Mouse (Mus musculus) liver, embryonic 12.5 days (tissue): ENCODE measurements around the gene Cit. TPM values are rescaled to one million over a fixed set of nuclear protein-coding genes. Genes with fewer than 3 reads are reported as not detected.

ENCODE experiments used
- ATAC-seq: fragments of 200-750 bp; cut with Nextera tagmentation; 2 replicates; pipeline ENCODE4 v1.8.0; 2017; ENCODE audit warnings: moderate number of reproducible peaks, mild to moderate bottlenecking, moderate library complexity
- H3K27ac ChIP-seq: fragments of 300-500 bp; sonication (generic); 2 replicates; pipeline ENCODE4 v1.5.1; 2016; ENCODE audit warnings: mild to moderate bottlenecking
- H3K27me3 ChIP-seq: fragments of 300-500 bp; sonication (generic); replicated peaks from 2 replicates; pipeline ENCODE4 v1.6.1; 2016; ENCODE audit warnings: mild to moderate bottlenecking, moderate library complexity
- H3K36me3 ChIP-seq: fragments of 300-500 bp; sonication (generic); 2 replicates; pipeline ENCODE4 v1.6.1; 2016; ENCODE audit warnings: mild to moderate bottlenecking, moderate library complexity
- H3K4me1 ChIP-seq: fragments of 300-500 bp; sonication (generic); 2 replicates; pipeline ENCODE4 v1.6.1; 2016
- H3K4me2 ChIP-seq: fragments of 300-500 bp; sonication (generic); 2 replicates; pipeline ENCODE4 v1.6.1; 2016; ENCODE audit warnings: mild to moderate bottlenecking, moderate library complexity
- H3K4me3 ChIP-seq: fragments of 300-500 bp; sonication (generic); 2 replicates; pipeline ENCODE4 v1.5.1; 2016; ENCODE audit warnings: mild to moderate bottlenecking, moderate library complexity
- H3K9ac ChIP-seq: fragments of 300-500 bp; sonication (generic); 2 replicates; pipeline ENCODE4 v1.6.1; 2016; ENCODE audit warnings: mild to moderate bottlenecking, moderate library complexity
- H3K9me3 ChIP-seq: fragments of 300-500 bp; sonication (generic); replicated peaks from 2 replicates; pipeline ENCODE4 v1.6.1; 2016; ENCODE audit warnings: mild to moderate bottlenecking, moderate library complexity
- WGBS: fragments of 180-500 bp; shearing (Covaris S2); methylation state at CpG from one replicate; pipeline ENCODE4 v1.1.7; 2016; ENCODE audit not compliant: insufficient replicate concordance; 5-methylcytosine and 5-hydroxymethylcytosine counted together
- polyA plus RNA-seq: library from polyadenylated mRNA; unstranded; fragments of >200 nt; fragmentation: Nextera tagmentation; extraction: Ambion mirVana; gene quantifications from 2 replicates; pipeline ENCODE4 v1.2.1, GENCODE M21; 2016

Cit gene
- polyA plus RNA-seq, 1 experiment from 2014 or later = 55.8 TPM

- 0 out of 2 replicates have a peak overlapping the region, but pooled peaks have one; percentile 16 for H3K27ac ChIP-seq
- H3K36me3 ChIP-seq = peaks cover 99% of the 10 kb centered on the region
- no peaks in the 10 kb centered on the region for H3K9me3 ChIP-seq
- H3K27me3 ChIP-seq = no peaks in the 10 kb centered on the region
- no peak overlapping the region for H3K9ac ChIP-seq
- peaks cover 23% of the 10 kb centered on the region for H3K4me1 ChIP-seq
- H3K4me3 ChIP-seq = no peak overlapping the region
- ATAC-seq = no peak
- WGBS = 54% methylated on average over 10 of the region's 10 CpGs
- peak overlapping the region; percentile 7; the same call in 1 of the 2 replicates for H3K4me2 ChIP-seq
These were observed 132.2 kb downstream of the Cit start for GRCm38 (mm10) chr5:115977266-115977665.

GRCm38 (mm10) chr5:115977757-115978156 lies 132.7 kb downstream of the Cit start:
- Histone ChIP-seq H3K4me1 (peaks cover 23% of the 10 kb centered on the region), H3K27ac (0 out of 2 replicates have a peak overlapping the region, but pooled peaks have one; percentile 16), H3K4me2 (0 out of 2 replicates have a peak overlapping the region, but pooled peaks have one; percentile 7), H3K36me3 (peaks cover 99% of the 10 kb centered on the region), H3K27me3 (no peaks in the 10 kb centered on the region), H3K4me3 (no peak overlapping the region), H3K9ac (no peak overlapping the region), H3K9me3 (no peaks in the 10 kb centered on the region)
- peak; percentile 25; the same call in 1 of the 2 replicates for ATAC-seq
- WGBS = 66% methylated on average over 10 of the region's 10 CpGs

DNA sequence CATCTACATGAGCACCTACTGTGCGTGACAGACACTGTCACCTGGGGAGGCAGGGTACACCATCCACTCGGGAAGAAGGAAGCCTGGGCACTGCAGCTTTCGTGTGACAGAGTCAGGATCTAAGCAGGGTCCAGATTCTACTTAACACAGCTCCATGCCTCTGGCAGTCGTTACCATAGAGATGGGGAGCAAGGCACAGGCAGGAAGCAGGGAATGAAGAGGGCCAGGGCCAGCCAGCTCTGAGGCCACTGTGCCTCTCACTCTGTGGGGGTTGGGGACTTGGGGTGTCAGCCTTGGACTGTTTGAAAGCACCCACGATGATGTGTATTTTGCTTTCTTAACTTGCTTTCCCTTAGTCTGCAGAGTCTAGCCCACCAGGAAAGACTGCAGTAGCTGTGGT lies 133.2 kb downstream of the Cit start:
- ATAC-seq = no peak
- H3K4me1 ChIP-seq = peaks cover 23% of the 10 kb centered on the region
- 74% methylated on average over 5 of the region's 5 CpGs for WGBS

GRCm38 (mm10) chr5:115979134-115979696 lies 134.1 kb downstream of the Cit start:
- no peaks in the 10 kb centered on the region for H3K27me3 ChIP-seq
- H3K27ac ChIP-seq = no peak overlapping the region
- peaks cover 23% of the 10 kb centered on the region for H3K4me1 ChIP-seq
- H3K4me2 ChIP-seq = no peak overlapping the region
- 73% methylated on average over 16 of the region's 16 CpGs for WGBS
- no peak overlapping the region for H3K4me3 ChIP-seq
- peaks cover 99% of the 10 kb centered on the region for H3K36me3 ChIP-seq
- no peak for ATAC-seq
- no peaks in the 10 kb centered on the region for H3K9me3 ChIP-seq
- no peak overlapping the region for H3K9ac ChIP-seq

More for the DNA sequence above, 133.2 kb downstream of the Cit start:
- Histone ChIP-seq H3K9me3 (no peaks in the 10 kb centered on the region), H3K4me3 (no peak overlapping the region), H3K27ac (0 out of 2 replicates have a peak overlapping the region, but pooled peaks have one; percentile 16), H3K36me3 (peaks cover 99% of the 10 kb centered on the region), H3K9ac (no peak overlapping the region), H3K27me3 (no peaks in the 10 kb centered on the region), H3K4me2 (no peak overlapping the region)

- Histone ChIP-seq H3K9me3 (no peaks in the 10 kb centered on the region), H3K36me3 (peaks cover 99% of the 10 kb centered on the region), H3K9ac (no peak overlapping the region), H3K4me1 (peaks cover 23% of the 10 kb centered on the region), H3K27ac (no peak overlapping the region), H3K27me3 (no peaks in the 10 kb centered on the region), H3K4me2 (no peak overlapping the region), H3K4me3 (no peak overlapping the region)
- ATAC-seq = no peak
- WGBS = 90% methylated on average over 9 of the region's 9 CpGs
These were observed 135.5 kb downstream of the Cit start for GRCm38 (mm10) chr5:115980537-115980936.

DNA sequence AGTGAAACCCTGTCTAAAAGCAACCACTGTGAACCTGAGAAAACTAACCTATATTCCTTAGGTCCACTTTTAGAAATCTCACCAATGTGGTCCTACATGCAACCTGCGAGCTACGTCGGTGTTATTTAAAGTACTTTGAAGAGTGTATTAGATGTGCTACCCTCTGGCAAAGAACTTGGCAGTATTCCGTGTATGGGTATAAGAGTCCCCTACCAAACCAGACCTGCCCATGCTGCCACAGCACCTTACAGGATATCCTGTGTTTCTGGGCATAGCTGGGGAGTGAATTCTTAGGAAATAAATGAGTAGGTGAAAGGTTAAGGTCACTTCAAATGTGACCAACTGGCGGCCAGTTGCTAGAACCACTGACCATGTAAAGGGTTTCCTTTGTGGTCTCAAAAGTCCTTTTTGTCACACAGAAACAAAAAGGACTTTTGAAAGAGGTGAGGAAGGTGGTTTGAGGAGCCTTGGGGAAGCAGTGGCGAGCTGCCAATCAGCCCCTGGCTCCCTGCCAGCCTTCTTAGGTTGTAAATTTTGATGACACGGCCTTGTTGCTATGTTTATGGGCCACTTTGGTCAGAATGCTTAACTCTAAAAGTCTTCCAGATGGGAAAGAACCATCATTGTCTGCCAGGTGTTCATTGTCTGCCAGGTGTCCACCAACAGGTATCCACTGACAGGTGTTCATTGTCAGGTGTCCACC lies 137.7 kb downstream of the Cit start:
- H3K36me3 ChIP-seq = peaks cover 99% of the 10 kb centered on the region
- H3K9me3 ChIP-seq = no peaks in the 10 kb centered on the region
- H3K4me2 ChIP-seq = no peak overlapping the region
- no peaks in the 10 kb centered on the region for H3K27me3 ChIP-seq
- H3K9ac ChIP-seq = no peak overlapping the region
- no peak overlapping the region for H3K4me3 ChIP-seq
- peaks cover 7% of the 10 kb centered on the region for H3K4me1 ChIP-seq
- H3K27ac ChIP-seq = no peak overlapping the region
- no peak for ATAC-seq
- WGBS = 87% methylated on average over 7 of the region's 7 CpGs

DNA sequence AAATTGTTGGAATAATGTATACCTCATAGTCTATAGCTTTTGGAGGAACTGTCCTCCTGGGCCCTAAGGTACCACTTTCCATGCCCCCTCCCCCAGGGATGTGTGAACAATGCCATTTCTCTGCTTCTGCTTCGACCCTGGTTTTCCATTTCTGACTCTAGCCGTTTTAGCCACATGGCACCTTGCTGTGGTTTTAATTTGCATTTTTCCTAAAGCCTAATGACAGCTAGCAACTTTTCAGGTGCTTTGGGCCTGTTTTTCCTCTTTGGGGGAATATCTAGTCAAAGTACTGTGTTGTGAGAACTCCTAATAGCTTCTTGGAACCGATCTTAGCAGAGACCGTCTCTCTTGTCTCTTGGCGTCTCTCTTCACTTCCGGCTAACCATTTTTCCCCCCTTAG lies 139.3 kb downstream of the Cit start:
- peaks cover 99% of the 10 kb centered on the region for H3K36me3 ChIP-seq
- no peak overlapping the region for H3K9ac ChIP-seq
- no peaks in the 10 kb centered on the region for H3K4me1 ChIP-seq
- no peak for ATAC-seq
- H3K27me3 ChIP-seq = no peaks in the 10 kb centered on the region
- H3K9me3 ChIP-seq = no peaks in the 10 kb centered on the region
- H3K4me3 ChIP-seq = no peak overlapping the region
- WGBS = 93% methylated on average over 6 of the region's 6 CpGs
- no peak overlapping the region for H3K27ac ChIP-seq
- H3K4me2 ChIP-seq = no peak overlapping the region

DNA sequence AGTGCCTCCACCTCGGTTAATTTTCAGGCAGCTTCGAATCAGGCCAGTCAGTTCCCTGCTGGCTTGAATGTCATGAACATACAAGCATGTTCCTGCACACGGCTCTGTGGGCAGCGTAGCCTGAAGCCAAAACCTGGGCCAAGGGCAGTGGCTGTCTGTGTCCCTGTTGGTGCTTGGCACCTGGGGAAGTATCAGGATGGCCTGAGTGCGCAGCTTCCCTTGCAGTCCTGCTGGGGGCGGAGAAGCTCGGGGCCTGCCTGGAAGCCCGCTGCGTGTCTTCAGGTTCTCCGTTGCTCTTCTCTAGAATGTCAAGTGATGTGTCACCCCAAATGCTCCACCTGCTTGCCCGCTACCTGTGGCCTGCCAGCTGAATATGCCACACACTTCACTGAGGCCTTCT lies 140.0 kb downstream of the Cit start:
- WGBS = 95% methylated on average over 11 of the region's 11 CpGs
- peaks cover 99% of the 10 kb centered on the region for H3K36me3 ChIP-seq
- H3K9me3 ChIP-seq = no peaks in the 10 kb centered on the region

GRCm38 (mm10) chr5:115987284-115987683 lies 142.2 kb downstream of the Cit start:
- no peak for ATAC-seq
- peaks cover 100% of the 10 kb centered on the region for H3K36me3 ChIP-seq

More for the DNA sequence above, 140.0 kb downstream of the Cit start:
- H3K9ac ChIP-seq = no peak overlapping the region
- no peak for ATAC-seq
- H3K4me2 ChIP-seq = no peak overlapping the region
- no peak overlapping the region for H3K27ac ChIP-seq
- no peaks in the 10 kb centered on the region for H3K27me3 ChIP-seq
- H3K4me3 ChIP-seq = no peak overlapping the region
- no peaks in the 10 kb centered on the region for H3K4me1 ChIP-seq

DNA sequence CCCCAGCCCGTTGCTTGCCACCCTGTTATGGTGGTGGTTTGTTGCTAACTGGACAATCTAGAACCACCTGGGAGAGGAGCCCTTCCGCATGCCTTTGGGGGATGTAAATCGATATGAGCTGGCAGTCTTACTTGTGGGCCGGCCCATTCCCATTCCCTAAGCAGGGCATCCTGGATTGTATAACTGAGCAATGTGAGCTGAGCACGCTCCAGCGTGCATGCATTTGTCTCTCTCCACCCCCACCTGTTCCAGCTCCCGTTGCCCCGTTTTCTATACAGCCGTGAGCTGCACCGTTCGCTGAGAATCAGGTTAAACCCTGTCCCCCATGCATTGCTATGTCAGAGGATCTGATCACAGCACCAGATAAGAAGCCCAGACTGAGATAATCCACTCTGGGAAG lies 146.6 kb downstream of the Cit start:
- ATAC-seq = no peak; the same call in 1 of the 2 replicates
- H3K4me2 ChIP-seq = no peak overlapping the region
- no peaks in the 10 kb centered on the region for H3K4me1 ChIP-seq
- no peaks in the 10 kb centered on the region for H3K27me3 ChIP-seq
- H3K9ac ChIP-seq = no peak overlapping the region
- WGBS = 93% methylated on average over 11 of the region's 11 CpGs
- no peak overlapping the region for H3K27ac ChIP-seq
- H3K9me3 ChIP-seq = no peaks in the 10 kb centered on the region
- peaks cover 100% of the 10 kb centered on the region for H3K36me3 ChIP-seq
- no peak overlapping the region for H3K4me3 ChIP-seq

More at GRCm38 (mm10) chr5:115987284-115987683, 142.2 kb downstream of the Cit start:
- Histone ChIP-seq H3K27me3 (no peaks in the 10 kb centered on the region), H3K4me2 (no peak overlapping the region), H3K9ac (no peak overlapping the region), H3K9me3 (no peaks in the 10 kb centered on the region), H3K4me1 (no peaks in the 10 kb centered on the region), H3K27ac (no peak overlapping the region), H3K4me3 (no peak overlapping the region)
- 86% methylated on average over 12 of the region's 12 CpGs for WGBS

GRCm38 (mm10) chr5:115994101-115994500 lies 149.0 kb downstream of the Cit start:
- Histone ChIP-seq H3K4me3 (no peak overlapping the region), H3K27ac (no peak overlapping the region), H3K36me3 (peaks cover 100% of the 10 kb centered on the region), H3K27me3 (no peaks in the 10 kb centered on the region), H3K9me3 (no peaks in the 10 kb centered on the region), H3K9ac (no peak overlapping the region), H3K4me2 (no peak overlapping the region), H3K4me1 (no peaks in the 10 kb centered on the region)
- 91% methylated on average over 15 of the region's 15 CpGs for WGBS
- no peak for ATAC-seq

DNA sequence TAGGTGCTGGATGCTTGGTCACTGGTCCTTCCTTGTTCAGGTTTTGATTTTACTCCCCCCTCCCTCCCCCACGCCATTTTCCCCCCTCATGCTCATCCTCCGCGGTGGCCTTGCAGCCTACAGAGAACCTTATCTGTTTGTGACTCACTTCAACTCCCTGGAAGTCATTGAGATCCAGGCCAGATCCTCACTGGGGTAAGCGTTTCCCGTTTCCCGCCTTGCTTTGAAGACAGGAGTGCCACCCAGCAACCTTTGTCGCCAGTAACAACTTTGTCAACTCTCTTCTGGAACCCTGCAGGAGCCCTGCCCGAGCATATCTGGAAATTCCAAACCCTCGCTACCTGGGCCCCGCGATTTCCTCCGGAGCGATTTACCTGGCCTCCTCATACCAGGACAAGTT lies 152.3 kb downstream of the Cit start:
- no peaks in the 10 kb centered on the region for H3K4me1 ChIP-seq
- H3K27ac ChIP-seq = no peak overlapping the region
- no peaks in the 10 kb centered on the region for H3K27me3 ChIP-seq
- no peak overlapping the region for H3K4me3 ChIP-seq
- 77% methylated on average over 13 of the region's 13 CpGs for WGBS
- H3K36me3 ChIP-seq = peaks cover 100% of the 10 kb centered on the region
- H3K9ac ChIP-seq = no peak overlapping the region
- ATAC-seq = no peak
- no peaks in the 10 kb centered on the region for H3K9me3 ChIP-seq
- no peak overlapping the region for H3K4me2 ChIP-seq
